Mouse (Mus musculus): ENCODE measurements around the gene Cyp2r1. TPM values are rescaled to one million over a fixed set of nuclear protein-coding genes. Genes with fewer than 3 reads are reported as not detected.
"Not testable (repeated sequence)": the region's sequence is repeated elsewhere in the genome, so short reads cannot be mapped to it uniquely, and the experiment has no call there.

The Cyp2r1 gene
- total and polyA plus RNA-seq, 3 experiments = 0.16 TPM; not detected in 2

DNA sequence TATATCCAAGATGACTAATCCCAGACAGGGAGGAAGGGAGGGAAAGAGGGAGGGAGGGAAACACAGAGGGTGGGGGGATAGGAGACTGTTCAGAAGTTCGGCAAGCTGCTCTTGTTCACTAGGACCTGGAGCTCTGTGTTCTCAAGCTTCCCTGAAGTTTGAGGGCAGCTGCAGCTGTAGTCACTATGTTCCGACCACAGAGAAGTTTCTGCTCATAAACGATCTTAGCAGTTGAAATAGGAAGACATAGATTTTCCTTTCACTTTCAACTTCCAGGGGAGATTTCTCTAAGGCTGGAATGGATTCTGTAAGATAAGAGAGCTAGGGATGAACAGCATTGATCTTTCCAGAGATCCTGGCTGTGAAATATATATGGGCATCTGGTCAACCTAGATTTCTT lies 14.2 kb upstream of the Cyp2r1 start:
- H3K4me3 ChIP-seq (ENCODE audit: low read depth, low read length) = no peak overlapping the region
- TF ChIP-seq POLR2AphosphoS5 (IDR thresholded peaks at IDR 0.05; ENCODE audit: insufficient replicate concordance, low read depth, low read length) (no peak), GATA1 (IDR thresholded peaks at IDR 0.05; ENCODE audit: borderline replicate concordance, low read length) (no peak), GATA2 (IDR thresholded peaks at IDR 0.05; ENCODE audit: borderline replicate concordance, low read depth, low read length) (no peak), CTCF (IDR thresholded peaks at IDR 0.05; ENCODE audit: low read depth, low read length) (no peak), TAL1 (conservative IDR thresholded peaks at IDR 0.05; ENCODE audit: low read depth, low read length) (no peak)
- DNase-seq (ENCODE audit: low spot score) (no peak), ATAC-seq (ENCODE audit: extremely low read depth, insufficient number of reproducible peaks, low FRiP score, poor library complexity, severe bottlenecking) (no peak)
- no peaks in the 10 kb centered on the region; the same call in 1 of the 2 replicates for H3K9me3 ChIP-seq (replicated peaks)
- H3K4me1 ChIP-seq (ENCODE audit: insufficient read depth, low read depth, low read length) = peaks cover 14% of the 10 kb centered on the region; the same call in 1 of the 2 replicates
- H3K27me3 ChIP-seq (ENCODE audit: insufficient read depth, low read length) = peaks cover 4% of the 10 kb centered on the region; the same call in 1 of the 2 replicates
- H3K36me3 ChIP-seq (replicated peaks) = no peaks in the 10 kb centered on the region

DNA sequence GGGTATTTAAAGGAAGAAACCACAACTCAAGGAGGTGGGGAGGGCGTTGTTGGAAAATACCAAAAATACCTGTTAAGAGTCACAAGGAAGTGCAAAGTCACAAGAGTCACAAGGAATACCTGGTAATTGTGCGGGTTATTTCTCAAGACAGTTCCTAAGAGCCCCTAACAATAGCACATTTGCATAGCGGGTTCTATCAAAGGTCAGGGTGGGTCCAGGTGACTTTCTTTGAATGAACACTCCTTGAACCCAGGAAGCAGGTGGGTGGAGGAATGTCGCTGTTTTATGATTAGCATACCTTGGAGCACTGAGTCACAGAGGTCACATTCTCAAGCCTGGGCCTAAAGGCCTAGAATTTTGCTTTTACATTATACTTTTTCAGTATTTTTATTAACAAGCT lies 11.1 kb upstream of the Cyp2r1 start:
- ATAC-seq (ENCODE audit: extremely low read depth, insufficient number of reproducible peaks, low FRiP score, poor library complexity, severe bottlenecking); H3K27me3 ChIP-seq (ENCODE audit: insufficient read depth, low read length); DNase-seq (ENCODE audit: low spot score); H3K9me3 ChIP-seq (replicated peaks); H3K4me3 ChIP-seq (ENCODE audit: low read depth, low read length); H3K36me3 ChIP-seq (replicated peaks): not testable (repeated sequence)
- H3K4me1 ChIP-seq (ENCODE audit: insufficient read depth, low read depth, low read length) = peaks cover 17% of the 10 kb centered on the region

DNA sequence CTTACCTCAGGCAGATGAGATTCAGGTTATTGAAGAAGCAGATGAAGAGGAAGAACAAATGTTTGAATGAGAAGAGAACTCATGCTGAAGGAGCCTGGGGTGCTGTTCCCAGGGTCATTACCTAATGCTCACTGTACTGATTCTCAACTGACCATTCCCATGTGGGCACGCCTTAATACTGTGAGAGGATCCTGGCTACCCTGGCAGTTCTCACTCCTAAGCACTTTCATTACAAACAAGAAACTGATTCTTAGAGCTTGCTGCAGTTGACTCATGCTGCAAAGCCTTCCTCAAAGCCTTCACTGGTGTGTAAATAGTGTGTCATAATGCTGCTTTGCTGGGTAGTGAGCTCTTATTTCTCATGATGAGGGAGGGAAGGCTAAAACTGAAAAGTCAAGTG lies 26.6 kb downstream of the Cyp2r1 start:
- DNase-seq (ENCODE audit: low spot score) = no peak
- no peaks in the 10 kb centered on the region; the same call in 1 of the 2 replicates for H3K4me1 ChIP-seq (ENCODE audit: insufficient read depth, low read depth, low read length)
- no peak for TF ChIP-seq POLR2AphosphoS5 (IDR thresholded peaks at IDR 0.05; ENCODE audit: insufficient replicate concordance, low read depth, low read length)
- no peak for TF ChIP-seq GATA1 (IDR thresholded peaks at IDR 0.05; ENCODE audit: borderline replicate concordance, low read length)
- no peak for TF ChIP-seq CTCF (IDR thresholded peaks at IDR 0.05; ENCODE audit: low read depth, low read length)
- TF ChIP-seq TAL1 (conservative IDR thresholded peaks at IDR 0.05; ENCODE audit: low read depth, low read length) = no peak
- no peak for TF ChIP-seq GATA2 (IDR thresholded peaks at IDR 0.05; ENCODE audit: borderline replicate concordance, low read depth, low read length)
- no peaks in the 10 kb centered on the region for H3K9me3 ChIP-seq (replicated peaks)
- no peak for ATAC-seq (ENCODE audit: extremely low read depth, insufficient number of reproducible peaks, low FRiP score, poor library complexity, severe bottlenecking)
- H3K4me3 ChIP-seq (ENCODE audit: low read depth, low read length) = no peak overlapping the region
- no peaks in the 10 kb centered on the region for H3K36me3 ChIP-seq (replicated peaks)
- H3K27me3 ChIP-seq (ENCODE audit: insufficient read depth, low read length) = peaks cover 8% of the 10 kb centered on the region; the same call in 1 of the 2 replicates

- Histone ChIP-seq H3K36me3 (replicated peaks) (no peaks in the 10 kb centered on the region), H3K27me3 (ENCODE audit: insufficient read depth, low read length) (no peaks in the 10 kb centered on the region; the same call in 1 of the 2 replicates), H3K9me3 (replicated peaks) (no peaks in the 10 kb centered on the region), H3K4me3 (ENCODE audit: low read depth, low read length) (no peak overlapping the region), H3K4me1 (ENCODE audit: insufficient read depth, low read depth, low read length) (no peaks in the 10 kb centered on the region; the same call in none of the 2 replicates)
- TF ChIP-seq POLR2AphosphoS5 (IDR thresholded peaks at IDR 0.05; ENCODE audit: insufficient replicate concordance, low read depth, low read length) (no peak), GATA2 (IDR thresholded peaks at IDR 0.05; ENCODE audit: borderline replicate concordance, low read depth, low read length) (no peak), TAL1 (conservative IDR thresholded peaks at IDR 0.05; ENCODE audit: low read depth, low read length) (no peak), CTCF (IDR thresholded peaks at IDR 0.05; ENCODE audit: low read depth, low read length) (no peak), GATA1 (IDR thresholded peaks at IDR 0.05; ENCODE audit: borderline replicate concordance, low read length) (no peak)
- DNase-seq (ENCODE audit: low spot score) = no peak
- no peak for ATAC-seq (ENCODE audit: extremely low read depth, insufficient number of reproducible peaks, low FRiP score, poor library complexity, severe bottlenecking)
These were observed 36.5 kb downstream of the Cyp2r1 start for GRCm38 (mm10) chr7:114526245-114526644.

GRCm38 (mm10) chr7:114520122-114520521 lies 42.6 kb downstream of the Cyp2r1 start:
- DNase-seq (ENCODE audit: low spot score) = no peak
- H3K9me3 ChIP-seq (replicated peaks) = no peaks in the 10 kb centered on the region
- peaks cover 2% of the 10 kb centered on the region; the same call in 1 of the 2 replicates for H3K4me1 ChIP-seq (ENCODE audit: insufficient read depth, low read depth, low read length)

GRCm38 (mm10) chr7:114508879-114509278 lies 53.9 kb downstream of the Cyp2r1 start:
- Histone ChIP-seq H3K9me3 (replicated peaks) (no peaks in the 10 kb centered on the region), H3K27me3 (ENCODE audit: insufficient read depth, low read length) (no peaks in the 10 kb centered on the region), H3K4me3 (ENCODE audit: low read depth, low read length) (no peak overlapping the region), H3K4me1 (ENCODE audit: insufficient read depth, low read depth, low read length) (peaks cover 4% of the 10 kb centered on the region; the same call in 1 of the 2 replicates), H3K36me3 (replicated peaks) (no peaks in the 10 kb centered on the region)
- TF ChIP-seq POLR2AphosphoS5 (IDR thresholded peaks at IDR 0.05; ENCODE audit: insufficient replicate concordance, low read depth, low read length) = no peak
- no peak for TF ChIP-seq TAL1 (conservative IDR thresholded peaks at IDR 0.05; ENCODE audit: low read depth, low read length)
- no peak for TF ChIP-seq GATA2 (IDR thresholded peaks at IDR 0.05; ENCODE audit: borderline replicate concordance, low read depth, low read length)
- TF ChIP-seq GATA1 (IDR thresholded peaks at IDR 0.05; ENCODE audit: borderline replicate concordance, low read length) = no peak
- TF ChIP-seq CTCF (IDR thresholded peaks at IDR 0.05; ENCODE audit: low read depth, low read length) = no peak
- DNase-seq (ENCODE audit: low spot score) (no peak), ATAC-seq (ENCODE audit: extremely low read depth, insufficient number of reproducible peaks, low FRiP score, poor library complexity, severe bottlenecking) (no peak)

More at GRCm38 (mm10) chr7:114520122-114520521, 42.6 kb downstream of the Cyp2r1 start:
- no peaks in the 10 kb centered on the region for H3K36me3 ChIP-seq (replicated peaks)
- H3K4me3 ChIP-seq (ENCODE audit: low read depth, low read length) = no peak overlapping the region
- ATAC-seq (ENCODE audit: extremely low read depth, insufficient number of reproducible peaks, low FRiP score, poor library complexity, severe bottlenecking) = no peak
- H3K27me3 ChIP-seq (ENCODE audit: insufficient read depth, low read length) = 0 out of 2 replicates have a peak, but pooled peaks cover 2% of the 10 kb centered on the region
- no peak for TF ChIP-seq GATA1 (IDR thresholded peaks at IDR 0.05; ENCODE audit: borderline replicate concordance, low read length)
- no peak for TF ChIP-seq TAL1 (conservative IDR thresholded peaks at IDR 0.05; ENCODE audit: low read depth, low read length)
- TF ChIP-seq POLR2AphosphoS5 (IDR thresholded peaks at IDR 0.05; ENCODE audit: insufficient replicate concordance, low read depth, low read length) = no peak
- TF ChIP-seq GATA2 (IDR thresholded peaks at IDR 0.05; ENCODE audit: borderline replicate concordance, low read depth, low read length) = no peak
- TF ChIP-seq CTCF (IDR thresholded peaks at IDR 0.05; ENCODE audit: low read depth, low read length) = no peak

Other genes starting within 250 kb of the Cyp2r1 start
- gene Pde3b, start 147.7 kb downstream of the Cyp2r1 start, total RNA-seq (2014; fragmentation: Nextera tagmentation) = 9.5 and 14.7 TPM in 2 replicates
- 0.82 and 1.1 TPM in 2 replicates for gene Pde3b, start 147.7 kb downstream of the Cyp2r1 start, total RNA-seq (2017)
- gene Pde3b, start 147.7 kb downstream of the Cyp2r1 start, polyA plus RNA-seq (2012) = 0.12 TPM in 1 of 2 replicates, not detected in the other
- gene Calca, start 73.4 kb upstream of the Cyp2r1 start, total RNA-seq (2014; fragmentation: Nextera tagmentation) = 5.4 TPM in 1 of 2 replicates, not detected in the other
- gene Calca, start 73.4 kb upstream of the Cyp2r1 start, total RNA-seq (2017) = 1.7 and 2.1 TPM in 2 replicates
- gene Calca, start 73.4 kb upstream of the Cyp2r1 start, polyA plus RNA-seq (2012) = 0.47 TPM in 1 of 2 replicates, not detected in the other
- gene Calcb, start 155.7 kb upstream of the Cyp2r1 start, total RNA-seq (2014; fragmentation: Nextera tagmentation) = not detected in 2 replicates
- not detected in 2 replicates for gene Calcb, start 155.7 kb upstream of the Cyp2r1 start, total RNA-seq (2017)
- not detected in 2 replicates for gene Calcb, start 155.7 kb upstream of the Cyp2r1 start, polyA plus RNA-seq (2012)
- not detected in 2 replicates for gene Insc, start 180.7 kb upstream of the Cyp2r1 start, total RNA-seq (2014; fragmentation: Nextera tagmentation)
- gene Insc, start 180.7 kb upstream of the Cyp2r1 start, total RNA-seq (2017) = not detected in 2 replicates
- gene Insc, start 180.7 kb upstream of the Cyp2r1 start, polyA plus RNA-seq (2012) = not detected in 2 replicates